In the genomic region with DNA sequence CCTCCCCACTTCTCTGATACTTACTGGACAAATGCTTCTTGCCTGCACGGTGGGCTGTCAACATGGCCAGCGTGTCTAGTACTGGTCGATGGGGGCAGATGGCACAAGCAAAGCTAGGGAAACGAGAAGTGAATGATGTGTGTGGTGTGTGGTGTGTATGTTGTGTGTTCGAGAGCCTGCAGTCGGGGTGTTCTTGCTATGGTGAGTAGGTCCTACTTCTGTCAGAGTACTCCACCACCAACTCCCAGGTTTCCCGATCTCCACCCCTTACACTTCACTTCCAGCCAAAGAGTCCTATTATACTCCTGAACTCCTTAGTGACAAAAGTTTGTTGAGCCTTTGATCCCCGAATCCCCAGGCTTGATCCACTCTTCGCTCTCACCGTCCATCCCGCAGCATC, we compare ENCODE assay signal across 8 mouse cellular contexts. TPM values are rescaled to one million over a fixed set of nuclear protein-coding genes. Genes with fewer than 3 reads are reported as not detected.
DNase-seq lines count a peak whose midpoint lies in the region; ATAC-seq and TF ChIP-seq lines count a peak whose summit lies in the region.

No protein-coding gene starts in this region.

- peak overlapping the region; percentile 89 for H3K9ac ChIP-seq in heart, embryonic 14.5 days (ENCODE audit: low read length)
- peak overlapping the region; percentile 73 for H3K9ac ChIP-seq in MEL (ENCODE audit: control insufficient read depth, low read depth, low read length, poor library complexity, severe bottlenecking)
- H3K9ac ChIP-seq in heart, postnatal 0 days (replicated peaks; ENCODE audit: low read depth, low read length): peak overlapping the region; percentile 70

- H3K27me3 ChIP-seq in heart, embryonic 14.5 days (ENCODE audit: control insufficient read depth, insufficient read depth, low read length): no peaks in the 10 kb centered on the region
- no peaks in the 10 kb centered on the region for H3K27me3 ChIP-seq in MEL (ENCODE audit: control insufficient read depth in 1 of 2, insufficient read depth in 2 of 2, low read length in 2 of 2)
- H3K27me3 ChIP-seq in heart, postnatal 0 days (ENCODE audit: control insufficient read depth, insufficient read depth, low read length): no peaks in the 10 kb centered on the region
- no peaks in the 10 kb centered on the region for H3K27me3 ChIP-seq in midbrain, embryonic 10.5 days (ENCODE audit: low read depth, poor library complexity, severe bottlenecking)

- no peak for TF ChIP-seq CTCF in MEL (IDR thresholded peaks at IDR 0.05 in 2 of 3, conservative IDR thresholded peaks at IDR 0.05 in 1 of 3; ENCODE audit: control insufficient read depth in 1 of 3, insufficient read depth in 1 of 3, low read depth in 2 of 3, low read length in 3 of 3, poor library complexity in 1 of 3, severe bottlenecking in 1 of 3)
- TF ChIP-seq CTCF in heart, postnatal 0 days (IDR thresholded peaks at IDR 0.05; ENCODE audit: low read depth): no peak

- ATAC-seq in heart, embryonic 14.5 days (ENCODE audit: insufficient number of reproducible peaks, insufficient read depth, low FRiP score, low read depth): no peak
- no peak for ATAC-seq in heart, postnatal 0 days (ENCODE audit: insufficient read depth, low read depth)
- no peak for ATAC-seq in inflammation-experienced regulatory T-cells, adult 6 months

- TF ChIP-seq RAD21 in MEL (IDR thresholded peaks at IDR 0.05; ENCODE audit: low read depth, low read length): no peak

- no peak for TF ChIP-seq POLR2A in MEL (IDR thresholded peaks at IDR 0.05; ENCODE audit: control insufficient read depth in 1 of 2, insufficient read depth in 1 of 2, low read depth in 1 of 2, low read length in 2 of 2, poor library complexity in 1 of 2)

- TF ChIP-seq EP300 in MEL (IDR thresholded peaks at IDR 0.05; ENCODE audit: low read depth in 1 of 2, low read length in 2 of 2): no peak
- TF ChIP-seq EP300 in heart, postnatal 0 days (IDR thresholded peaks at IDR 0.05; ENCODE audit: low read depth): no peak

- H3K36me3 ChIP-seq in heart, embryonic 14.5 days (ENCODE audit: control insufficient read depth, insufficient read depth, low read length): peaks cover 33% of the 10 kb centered on the region
- peaks cover 0 to 20% of the 10 kb centered on the region in 2 experiments; a peak in 3 of 4 replicates for H3K36me3 ChIP-seq in MEL (ENCODE audit: control insufficient read depth in 1 of 2, insufficient read depth in 2 of 2, low read length in 2 of 2)
- peaks cover 25% of the 10 kb centered on the region for H3K36me3 ChIP-seq in heart, postnatal 0 days (replicated peaks; ENCODE audit: control insufficient read depth, insufficient read depth, low read length)
- peaks cover 46% of the 10 kb centered on the region for H3K36me3 ChIP-seq in midbrain, embryonic 10.5 days

- peaks cover 11% of the 10 kb centered on the region for H3K79me2 ChIP-seq in MEL (ENCODE audit: control insufficient read depth, insufficient read depth, low read length, poor library complexity)

- H3K4me2 ChIP-seq in heart, embryonic 14.5 days (ENCODE audit: low read length): peak overlapping the region; percentile 80
- peak overlapping the region; percentile 85 for H3K4me2 ChIP-seq in heart, postnatal 0 days (ENCODE audit: low read depth, low read length)

- peak overlapping the region; percentile 61 to 66 for H3K4me3 ChIP-seq in heart, embryonic 14.5 days (ENCODE audit: control insufficient read depth in 1 of 2, insufficient read depth in 1 of 2, low read depth in 1 of 2, low read length in 2 of 2)
- H3K4me3 ChIP-seq in MEL (ENCODE audit: control insufficient read depth in 1 of 2, insufficient read depth in 1 of 2, low read depth in 2 of 2, low read length in 2 of 2): peak overlapping the region; percentile 68 to 69
- peak overlapping the region; percentile 73 for H3K4me3 ChIP-seq in heart, postnatal 0 days (ENCODE audit: low read depth, low read length)
- H3K4me3 ChIP-seq in midbrain, embryonic 10.5 days: peak overlapping the region; percentile 74

- H3K9me3 ChIP-seq in heart, embryonic 14.5 days (ENCODE audit: control insufficient read depth, low read length): no peaks in the 10 kb centered on the region
- no peaks in the 10 kb centered on the region for H3K9me3 ChIP-seq in MEL (replicated peaks; ENCODE audit: insufficient read depth, low read length)
- H3K9me3 ChIP-seq in heart, postnatal 0 days (replicated peaks; ENCODE audit: control insufficient read depth, low read length): no peaks in the 10 kb centered on the region
- H3K9me3 ChIP-seq in midbrain, embryonic 10.5 days (replicated peaks): no peaks in the 10 kb centered on the region

- WGBS in heart, embryonic 14.5 days: 51% methylated on average over 11 of the region's 11 CpGs
- WGBS in heart, postnatal 0 days: 57% methylated on average over 11 of the region's 11 CpGs
- 66% methylated on average over 11 of the region's 11 CpGs for WGBS in midbrain, embryonic 10.5 days

- peaks cover 5 to 17% of the 10 kb centered on the region in 2 experiments for H3K4me1 ChIP-seq in heart, embryonic 14.5 days (ENCODE audit: control insufficient read depth in 2 of 2, insufficient read depth in 2 of 2, low read length in 2 of 2)
- peaks cover 12 to 24% of the 10 kb centered on the region in 2 experiments for H3K4me1 ChIP-seq in MEL (ENCODE audit: control insufficient read depth in 1 of 2, insufficient read depth in 2 of 2, low read length in 2 of 2)
- H3K4me1 ChIP-seq in heart, postnatal 0 days (ENCODE audit: control insufficient read depth, insufficient read depth): peaks cover 6% of the 10 kb centered on the region; the same call in 1 of the 2 replicates
- H3K4me1 ChIP-seq in midbrain, embryonic 10.5 days: peaks cover 26% of the 10 kb centered on the region

- DNase-seq in heart, postnatal 4 days: no peak
- no peak for DNase-seq in MEL (ENCODE audit: low read depth, low spot score)
- DNase-seq in heart, postnatal 0 days (ENCODE audit: low spot score): no peak
- no peak for DNase-seq in midbrain, embryonic 10.5 days (ENCODE audit: low spot score)
- no peak for DNase-seq in urinary bladder, postnatal 25 days (ENCODE audit: low spot score)
- DNase-seq in Muller cell, postnatal 12 days (ENCODE audit: inconsistent ontology term): no peak

- H3K27ac ChIP-seq in heart, embryonic 14.5 days (replicated peaks in 1 of 2; ENCODE audit: control insufficient read depth in 1 of 2, insufficient read depth in 1 of 2, low read depth in 2 of 2, low read length in 2 of 2): peak overlapping the region; percentile 68 to 69; a peak in 3 of 4 replicates
- peak overlapping the region; percentile 76 for H3K27ac ChIP-seq in MEL (ENCODE audit: control insufficient read depth, low read depth, low read length)
- H3K27ac ChIP-seq in heart, postnatal 0 days (ENCODE audit: low read depth): peak overlapping the region; percentile 81
- H3K27ac ChIP-seq in midbrain, embryonic 10.5 days (replicated peaks): peak overlapping the region; percentile 89

RNA-seq across cellular contexts. Expression of a gene that starts 0.6 kb away (rescaled TPM):
- polyA plus RNA-seq in heart, embryonic 14.5 days (2014; fragmentation: Nextera tagmentation; extraction: Ambion mirVana): 58.5 and 58.7 TPM in 2 replicates
- 10 to 100 TPM; 33.9 to 34.2 TPM for total RNA-seq in heart, postnatal 4 days (2021)
- 71.8 and 93.1 TPM in 2 replicates for total RNA-seq in MEL (2012; rRNA removed)
- polyA plus RNA-seq in MEL (2012; ENCODE audit: insufficient read depth in 1 of 2, insufficient read length in 2 of 2, low read depth in 1 of 2, low replicate concordance in 2 of 2, missing spikeins in 1 of 2): 100 to 1,000 TPM in 1 of 2 experiments, not detected in 1; 104 TPM
- 16.7 and 38.2 TPM in 2 replicates for total RNA-seq in heart, postnatal 0 days (2014; rRNA removed; ENCODE audit: low replicate concordance)
- polyA plus RNA-seq in heart, postnatal 0 days (2015; fragmentation: Nextera tagmentation; extraction: Ambion mirVana): 57.6 and 57.7 TPM in 2 replicates
- 79.5 and 88.6 TPM in 2 replicates for polyA plus RNA-seq in midbrain, embryonic 10.5 days (2016; fragmentation: Nextera tagmentation; extraction: Ambion mirVana)
- polyA plus RNA-seq in inflammation-experienced regulatory T-cells, adult 6 months (2017; shearing (Covaris generic)): 100 to 1,000 TPM in 2 of 3 experiments, 10 to 100 TPM in 1; 81.4 to 113 (median 106) TPM

RNA-seq across cellular contexts. Expression of a gene that starts 0.7 kb away (rescaled TPM):
- polyA plus RNA-seq in heart, embryonic 14.5 days (2014; fragmentation: Nextera tagmentation; extraction: Ambion mirVana): 8.1 and 8.4 TPM in 2 replicates
- total RNA-seq in heart, postnatal 4 days (2021): 1 to 10 TPM; 5.3 to 6.0 TPM
- 22.1 and 22.7 TPM in 2 replicates for total RNA-seq in MEL (2012; rRNA removed)
- polyA plus RNA-seq in MEL (2012; ENCODE audit: insufficient read depth in 1 of 2, insufficient read length in 2 of 2, low read depth in 1 of 2, low replicate concordance in 2 of 2, missing spikeins in 1 of 2): 100 to 1,000 TPM in 1 of 2 experiments, 10 to 100 TPM in 1; 22.9 to 102 TPM
- total RNA-seq in heart, postnatal 0 days (2014; rRNA removed; ENCODE audit: low replicate concordance): 6.1 and 7.1 TPM in 2 replicates
- 8.7 and 10.4 TPM in 2 replicates for polyA plus RNA-seq in heart, postnatal 0 days (2015; fragmentation: Nextera tagmentation; extraction: Ambion mirVana)
- 13.5 and 17.0 TPM in 2 replicates for polyA plus RNA-seq in midbrain, embryonic 10.5 days (2016; fragmentation: Nextera tagmentation; extraction: Ambion mirVana)
- polyA plus RNA-seq in inflammation-experienced regulatory T-cells, adult 6 months (2017; shearing (Covaris generic)): 10 to 100 TPM; 14.6 to 32.0 (median 30.8) TPM

RNA-seq across cellular contexts. Expression of a gene that starts 8.9 kb away (rescaled TPM):
- 1.6 and 2.2 TPM in 2 replicates for polyA plus RNA-seq in heart, embryonic 14.5 days (2014; fragmentation: Nextera tagmentation; extraction: Ambion mirVana)
- total RNA-seq in heart, postnatal 4 days (2021): 1 to 10 TPM; 3.2 to 3.4 TPM
- 1.6 and 3.1 TPM in 2 replicates for total RNA-seq in MEL (2012; rRNA removed)
- 1 to 10 TPM in 1 of 2 experiments, not detected in 1; 5.4 TPM for polyA plus RNA-seq in MEL (2012; ENCODE audit: insufficient read depth in 1 of 2, insufficient read length in 2 of 2, low read depth in 1 of 2, low replicate concordance in 2 of 2, missing spikeins in 1 of 2)
- total RNA-seq in heart, postnatal 0 days (2014; rRNA removed; ENCODE audit: low replicate concordance): 1.2 and 14.3 TPM in 2 replicates
- 2.7 and 2.9 TPM in 2 replicates for polyA plus RNA-seq in heart, postnatal 0 days (2015; fragmentation: Nextera tagmentation; extraction: Ambion mirVana)
- polyA plus RNA-seq in midbrain, embryonic 10.5 days (2016; fragmentation: Nextera tagmentation; extraction: Ambion mirVana): 0.27 and 0.88 TPM in 2 replicates
- polyA plus RNA-seq in inflammation-experienced regulatory T-cells, adult 6 months (2017; shearing (Covaris generic)): 1 to 10 TPM; 1.8 to 2.5 (median 2.1) TPM

RNA-seq across cellular contexts. Expression of a gene that starts 9.0 kb away (rescaled TPM):
- polyA plus RNA-seq in heart, embryonic 14.5 days (2014; fragmentation: Nextera tagmentation; extraction: Ambion mirVana): 2.6 and 3.3 TPM in 2 replicates
- 1 to 10 TPM in 1 of 2 experiments, under 1 TPM in 1; 0.54 to 1.2 TPM for total RNA-seq in heart, postnatal 4 days (2021)
- total RNA-seq in MEL (2012; rRNA removed): 3.1 and 4.5 TPM in 2 replicates
- polyA plus RNA-seq in MEL (2012; ENCODE audit: insufficient read depth in 1 of 2, insufficient read length in 2 of 2, low read depth in 1 of 2, low replicate concordance in 2 of 2, missing spikeins in 1 of 2): 1 to 10 TPM in 1 of 2 experiments, not detected in 1; 5.8 TPM
- total RNA-seq in heart, postnatal 0 days (2014; rRNA removed; ENCODE audit: low replicate concordance): 0.27 and 5.4 TPM in 2 replicates
- polyA plus RNA-seq in heart, postnatal 0 days (2015; fragmentation: Nextera tagmentation; extraction: Ambion mirVana): 2.7 and 2.8 TPM in 2 replicates
- 1.8 and 3.0 TPM in 2 replicates for polyA plus RNA-seq in midbrain, embryonic 10.5 days (2016; fragmentation: Nextera tagmentation; extraction: Ambion mirVana)
- polyA plus RNA-seq in inflammation-experienced regulatory T-cells, adult 6 months (2017; shearing (Covaris generic)): 100 to 1,000 TPM; 180 to 236 (median 220) TPM

RNA-seq across cellular contexts. Expression of a gene that starts 22.4 kb away (rescaled TPM):
- 87.5 and 95.7 TPM in 2 replicates for polyA plus RNA-seq in heart, embryonic 14.5 days (2014; fragmentation: Nextera tagmentation; extraction: Ambion mirVana)
- 10 to 100 TPM; 48.4 to 51.8 TPM for total RNA-seq in heart, postnatal 4 days (2021)
- total RNA-seq in MEL (2012; rRNA removed): 117 and 128 TPM in 2 replicates
- polyA plus RNA-seq in MEL (2012; ENCODE audit: insufficient read depth in 1 of 2, insufficient read length in 2 of 2, low read depth in 1 of 2, low replicate concordance in 2 of 2, missing spikeins in 1 of 2): 100 to 1,000 TPM; 266 to 416 TPM
- 54.9 and 69.3 TPM in 2 replicates for total RNA-seq in heart, postnatal 0 days (2014; rRNA removed; ENCODE audit: low replicate concordance)
- 60.8 and 66.9 TPM in 2 replicates for polyA plus RNA-seq in heart, postnatal 0 days (2015; fragmentation: Nextera tagmentation; extraction: Ambion mirVana)
- 278 and 290 TPM in 2 replicates for polyA plus RNA-seq in midbrain, embryonic 10.5 days (2016; fragmentation: Nextera tagmentation; extraction: Ambion mirVana)
- polyA plus RNA-seq in inflammation-experienced regulatory T-cells, adult 6 months (2017; shearing (Covaris generic)): 10 to 100 TPM; 64.0 to 70.0 (median 66.7) TPM
